Mouse (Mus musculus): ENCODE data around the gene Irf3.

GRCm38 (mm10) chr7:44985595-44986191 lies 11.8 kb upstream of the Irf3 start:
- TF ChIP-seq CTCF (IDR thresholded peaks at IDR 0.05; ENCODE audit: control insufficient read depth, insufficient read depth, low read length): no peak; the same call in 1 of the 2 replicates
- 0 out of 2 replicates have a peak, but pooled peaks have one; percentile 46 for TF ChIP-seq POLR2A (IDR thresholded peaks at IDR 0.05; ENCODE audit: borderline replicate concordance, control insufficient read depth, low read depth, low read length)

Data from bone marrow, adult 2 months (tissue).